Mouse (Mus musculus) T-helper 2 cell (primary cell): ENCODE measurements around the gene Olfr704.
"Not testable (repeated sequence)": the region's sequence is repeated elsewhere in the genome, so short reads cannot be mapped to it uniquely, and the experiment has no call there.

Source experiments
- in situ Hi-C: fragments of 300-600 bp; cut with MboI, MseI; formaldehyde crosslinking; loops from one replicate; pipeline ENCODE4 v1.15.1; 2025; ENCODE audit warnings: high pct_unique_total_duplicates

Gene Olfr704

DNA sequence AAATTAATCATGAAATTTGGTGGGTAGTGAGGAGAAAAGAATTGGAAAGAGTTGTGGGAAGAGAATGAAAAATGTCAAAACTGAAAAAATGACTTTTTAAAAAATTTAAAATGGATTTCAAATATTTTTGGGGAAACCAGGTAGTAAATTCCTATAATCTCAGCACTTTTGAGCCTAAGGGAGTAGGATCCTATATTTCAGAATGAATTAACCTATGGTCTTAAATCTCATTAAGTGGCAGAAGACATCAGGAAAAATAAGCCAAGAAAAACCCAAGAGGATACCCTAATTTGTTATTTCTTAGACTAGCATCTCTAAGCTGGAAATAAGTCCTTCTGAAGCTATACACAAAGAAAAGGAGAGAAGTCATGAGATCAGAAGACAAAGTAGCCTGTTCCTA is at the start of gene Olfr704:
Gene Olfr704, plus strand, starts transcription at position 301 of the 400 bp plus-strand sequence.
- in situ Hi-C loops: no loop called here

GRCm38 (mm10) chr7:106813829-106814228 is 49.2 kb upstream of the Olfr704 start, which contains the start of gene Olfr701:
Gene Olfr701 (plus strand): TSS chr7:106814129.
- in situ Hi-C loops: no loop called here

GRCm38 (mm10) chr7:106815775-106816174 is 47.2 kb upstream of the Olfr704 start:
- in situ Hi-C loops: no loop called here

DNA sequence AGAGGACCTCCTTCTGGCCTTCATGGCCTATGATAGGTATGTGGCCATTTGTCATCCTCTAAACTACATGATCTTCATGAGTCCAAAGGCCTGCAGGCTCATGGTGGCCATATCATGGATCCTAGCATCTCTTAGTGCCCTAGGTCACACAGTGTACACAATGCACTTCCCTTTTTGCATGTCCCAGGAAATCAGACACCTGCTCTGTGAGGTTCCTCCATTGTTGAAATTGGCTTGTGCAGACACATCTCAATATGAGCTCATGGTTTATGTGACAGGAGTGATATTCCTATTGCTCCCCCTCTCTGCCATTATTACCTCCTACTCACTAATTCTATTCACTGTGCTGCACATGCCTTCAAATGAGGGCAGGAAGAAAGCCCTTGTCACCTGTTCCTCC is 44.6 kb upstream of the Olfr704 start:
- in situ Hi-C loops: no loop called here

GRCm38 (mm10) chr7:106833793-106834192 is 29.2 kb upstream of the Olfr704 start, which contains the start of gene Olfr702:
Gene Olfr702 (minus strand): TSS chr7:106833893.
- in situ Hi-C loops: no loop called here

DNA sequence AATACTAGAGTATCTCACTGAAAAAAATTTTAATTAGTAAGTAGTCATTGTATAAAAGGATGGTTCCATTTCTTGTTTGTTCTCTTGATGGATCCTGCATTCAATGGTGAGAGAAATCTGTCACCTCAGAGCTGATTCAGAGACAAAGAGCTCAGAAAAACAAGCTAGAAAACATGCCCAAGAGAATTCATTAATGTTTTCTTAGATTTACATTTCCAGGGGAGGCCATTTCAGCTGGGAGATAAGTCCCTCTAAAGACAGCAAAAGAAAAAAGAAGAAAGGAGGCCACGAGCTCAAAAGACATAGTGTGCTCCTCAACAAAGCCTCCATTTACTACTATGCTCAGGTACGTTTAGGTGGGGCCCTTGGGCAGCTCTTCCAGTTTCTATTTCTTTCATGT is 19.9 kb upstream of the Olfr704 start, which contains the start of gene Olfr703:
Gene Olfr703, plus strand, starts transcription at position 301 of the 400 bp plus-strand sequence.
- in situ Hi-C loops: no loop called here

GRCm38 (mm10) chr7:106876791-106877190 is 13.8 kb downstream of the Olfr704 start, which contains the start of gene Olfr705:
Gene Olfr705 (minus strand): TSS chr7:106876891.
- in situ Hi-C loops: no loop called here

DNA sequence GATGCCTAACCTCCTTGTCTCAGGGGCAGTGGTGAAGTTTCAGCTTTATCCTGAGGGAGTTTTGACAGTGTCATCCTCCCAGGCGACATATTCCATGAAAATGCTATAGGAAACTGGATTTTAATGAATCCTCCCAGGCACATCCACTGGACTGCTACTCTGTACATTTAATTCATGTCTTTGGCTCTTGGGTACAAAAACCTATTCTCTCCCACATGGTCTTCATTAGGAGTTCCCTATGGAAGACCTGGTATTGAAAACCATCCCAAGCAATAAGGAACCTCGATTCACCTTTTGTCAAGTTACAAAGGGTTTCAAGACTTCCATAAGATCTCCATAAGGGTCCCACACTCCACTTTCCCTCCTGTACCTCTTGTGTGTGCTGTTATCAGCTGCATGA is 25.1 kb downstream of the Olfr704 start, which contains the start of gene Olfr706:
Gene Olfr706, minus strand, starts transcription at position 101 of the 400 bp plus-strand sequence.
- in situ Hi-C loops: no loop called here

DNA sequence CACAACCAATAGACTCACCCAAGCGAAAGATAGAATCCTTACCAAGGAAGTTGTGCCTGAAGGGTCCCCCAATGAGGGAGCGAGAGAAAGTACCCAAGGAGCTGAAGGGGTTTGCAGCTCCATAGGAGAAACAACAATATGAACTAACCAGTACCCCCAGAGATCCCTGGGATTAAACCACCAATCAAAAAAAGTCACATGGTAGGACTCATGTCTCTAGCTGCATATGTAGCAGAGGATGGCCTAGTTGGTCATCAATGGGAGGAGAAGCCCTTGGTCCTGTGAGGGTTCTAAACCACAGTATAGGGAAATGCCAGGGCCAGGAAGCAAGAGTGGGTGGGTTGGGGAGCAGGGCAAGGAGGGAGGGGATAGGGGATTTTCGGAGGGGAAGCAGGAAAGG is 38.2 kb downstream of the Olfr704 start, which contains the start of gene Olfr707:
Gene Olfr707, minus strand, starts transcription at position 101 of the 400 bp plus-strand sequence.
- in situ Hi-C loops: not testable (repeated sequence)

DNA sequence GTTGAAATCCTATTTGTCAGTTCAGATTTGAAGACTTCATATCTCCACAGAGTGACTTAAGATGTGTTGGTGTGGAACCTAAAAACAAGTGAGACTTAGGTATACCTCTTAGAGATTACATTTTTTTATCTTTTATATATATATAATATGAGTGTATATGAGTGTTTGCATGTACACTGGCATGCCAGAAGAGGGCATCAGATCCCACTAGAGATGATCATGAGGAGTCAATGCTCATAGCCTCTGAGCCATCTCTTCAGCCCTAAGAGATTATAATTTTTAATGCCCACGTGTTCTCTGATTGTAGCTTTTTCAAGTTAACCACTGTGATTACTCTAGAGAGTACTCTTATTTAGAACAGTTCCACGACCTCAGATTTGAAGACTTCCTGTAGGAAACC is 44.7 kb downstream of the Olfr704 start, which contains the start of gene Olfr1532-ps1:
Gene Olfr1532-ps1, plus strand, starts transcription at position 326 of the 400 bp plus-strand sequence.
- in situ Hi-C loops: no loop called here
